Mouse (Mus musculus) limb, embryonic 11.5 days (tissue): ENCODE measurements around the gene Gigyf1. TPM values are rescaled to one million over a fixed set of nuclear protein-coding genes. Genes with fewer than 3 reads are reported as not detected.
A peak's percentile ranks its signal among the peaks of the same experiment; 100 is the strongest.

Source experiments
- ATAC-seq: fragments of 200-750 bp; cut with Nextera tagmentation; 2 replicates; pipeline ENCODE4 v1.8.0; 2017; ENCODE audit warnings: low read depth; ENCODE audit not compliant: insufficient number of reproducible peaks, low FRiP score, low TSS enrichment
- DNase-seq: peaks from one replicate; pipeline ENCODE4 v3.0.0-alpha.2; 2015; ENCODE audit warnings: low spot score
- H3K27ac ChIP-seq: fragments of 300-500 bp; sonication (generic); replicated peaks from 2 replicates; pipeline ENCODE4 v1.5.1; 2014; ENCODE audit warnings: low read depth, mild to moderate bottlenecking, low read length
- H3K27me3 ChIP-seq: fragments of 300-500 bp; sonication (generic); 2 replicates; pipeline ENCODE4 v1.6.1; 2014; ENCODE audit warnings: mild to moderate bottlenecking, low read length, mixed read lengths; ENCODE audit not compliant: control insufficient read depth, insufficient read depth
- H3K36me3 ChIP-seq: fragments of 300-500 bp; sonication (generic); 2 replicates; pipeline ENCODE4 v1.6.1; 2014; ENCODE audit warnings: mild to moderate bottlenecking, low read length, moderate library complexity, mixed read lengths; ENCODE audit not compliant: control insufficient read depth, insufficient read depth
- H3K4me1 ChIP-seq: fragments of 300-500 bp; sonication (generic); 2 replicates; pipeline ENCODE4 v1.6.1; 2014; ENCODE audit warnings: low read length, mixed read lengths; ENCODE audit not compliant: control insufficient read depth, insufficient read depth
- H3K4me2 ChIP-seq: fragments of 300-500 bp; sonication (generic); 2 replicates; pipeline ENCODE4 v1.6.1; 2014; ENCODE audit warnings: low read depth, mild to moderate bottlenecking, moderate library complexity; ENCODE audit not compliant: severe bottlenecking
- H3K4me3 ChIP-seq: fragments of 300-500 bp; sonication (generic); 2 replicates; pipeline ENCODE4 v1.5.1; 2014; ENCODE audit warnings: low read depth, low read length
- H3K9ac ChIP-seq: fragments of 300-500 bp; sonication (generic); 2 replicates; pipeline ENCODE4 v1.6.1; 2014; ENCODE audit warnings: mild to moderate bottlenecking, low read length
- H3K9me3 ChIP-seq: fragments of 300-500 bp; sonication (generic); 2 replicates; pipeline ENCODE4 v1.6.1; 2016; ENCODE audit warnings: low read length; ENCODE audit not compliant: control insufficient read depth
- WGBS: fragments of 180-500 bp; shearing (Covaris S2); extraction: QIAGEN DNeasy Blood & Tissue Kit; methylation state at CpG from one replicate; pipeline ENCODE4 v1.1.7; 2014; 5-methylcytosine and 5-hydroxymethylcytosine counted together
- polyA plus RNA-seq: library from polyadenylated mRNA; unstranded; fragments of >200 nt; fragmentation: Nextera tagmentation; extraction: Ambion mirVana; gene quantifications from 2 replicates; pipeline ENCODE4 v1.2.1, GENCODE M21; 2014

The Gigyf1 gene
- polyA plus RNA-seq, 1 experiment from 2014 or later, result 14.1 TPM

DNA sequence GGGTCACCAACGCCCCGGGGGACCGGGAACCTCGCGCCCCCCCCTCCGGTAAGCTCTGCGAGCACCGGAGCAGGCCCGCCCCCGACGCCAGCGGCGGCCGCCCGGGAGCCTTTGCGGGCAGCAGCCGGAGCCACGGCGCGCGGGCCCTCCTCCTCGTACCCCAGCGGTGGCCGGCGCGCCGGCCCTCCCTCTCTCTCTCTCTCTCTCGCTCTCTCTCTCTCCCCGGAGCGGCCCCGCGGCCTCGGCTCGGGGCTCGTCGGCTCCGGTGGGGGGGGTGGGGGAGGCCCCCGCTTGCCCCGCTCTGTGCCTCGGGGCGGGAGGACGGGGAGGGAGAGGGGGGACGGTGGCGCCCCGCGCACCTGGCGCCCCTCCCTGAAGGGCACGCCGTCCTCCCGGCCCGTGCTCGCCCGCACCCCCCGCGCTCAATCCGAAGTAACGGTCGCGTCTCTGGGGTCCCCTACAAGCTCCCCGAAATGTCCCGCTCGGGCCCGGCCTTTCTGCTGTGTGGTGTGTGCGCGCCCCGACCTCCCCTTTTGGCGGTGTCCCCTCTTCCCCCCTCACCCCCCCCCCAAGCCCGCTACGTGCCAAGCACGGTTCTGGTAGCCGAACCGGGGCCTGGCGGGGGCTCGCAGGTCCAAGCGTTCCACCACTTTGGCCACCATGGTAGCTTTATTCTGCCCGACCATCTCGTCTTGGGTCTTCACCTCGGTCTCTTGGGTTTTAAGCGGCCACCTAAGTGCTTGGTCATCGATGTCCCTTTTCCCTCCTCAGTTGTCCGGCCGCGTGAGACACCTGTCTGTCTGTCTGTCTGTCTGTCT, 7.6 kb upstream of the Gigyf1 start:
- Histone ChIP-seq H3K4me3 (peak overlapping the region; percentile 98), H3K4me1 (peaks cover 20% of the 10 kb centered on the region), H3K4me2 (peak overlapping the region; percentile 89), H3K9ac (peak overlapping the region; percentile 98), H3K27me3 (no peaks in the 10 kb centered on the region), H3K9me3 (no peaks in the 10 kb centered on the region), H3K27ac (peak overlapping the region; percentile 76), H3K36me3 (peaks cover 5% of the 10 kb centered on the region; the same call in 1 of the 2 replicates)
- WGBS, result 0% methylated on average over 42 of the region's 83 CpGs
- ATAC-seq (peak; percentile 44; the same call in 1 of the 2 replicates), DNase-seq (peak; percentile 44)

DNA sequence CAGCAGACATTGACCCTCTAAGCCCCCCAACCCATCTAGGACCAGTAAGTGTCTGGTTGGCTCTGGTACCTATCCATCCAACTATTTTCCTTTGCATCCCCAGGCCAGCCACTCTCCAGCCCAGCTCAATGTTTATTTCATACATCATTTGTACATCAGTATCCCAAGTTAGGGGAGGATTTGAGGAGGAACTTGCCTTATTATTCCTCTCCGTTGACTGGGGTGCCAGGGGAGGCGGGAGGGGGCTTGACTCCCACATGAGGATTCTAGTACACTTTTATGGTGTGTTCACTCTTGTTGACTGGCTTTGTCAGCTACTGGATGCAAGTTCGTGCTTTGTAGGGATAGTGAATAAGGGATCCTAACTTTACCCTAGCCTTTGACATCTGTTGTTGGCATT, 6.6 kb upstream of the Gigyf1 start:
- H3K4me1 ChIP-seq, result peaks cover 20% of the 10 kb centered on the region
- no peaks in the 10 kb centered on the region for H3K27me3 ChIP-seq
- peak overlapping the region; percentile 98 for H3K4me3 ChIP-seq
- H3K4me2 ChIP-seq, result peak overlapping the region; percentile 89
- ATAC-seq (no peak), DNase-seq (no peak)
- 70% methylated on average over 3 of the region's 3 CpGs for WGBS
- peaks cover 5% of the 10 kb centered on the region; the same call in 1 of the 2 replicates for H3K36me3 ChIP-seq
- H3K9me3 ChIP-seq, result no peaks in the 10 kb centered on the region
- peak overlapping the region; percentile 98 for H3K9ac ChIP-seq
- H3K27ac ChIP-seq, result no peak overlapping the region; the same call in 1 of the 2 replicates

DNA sequence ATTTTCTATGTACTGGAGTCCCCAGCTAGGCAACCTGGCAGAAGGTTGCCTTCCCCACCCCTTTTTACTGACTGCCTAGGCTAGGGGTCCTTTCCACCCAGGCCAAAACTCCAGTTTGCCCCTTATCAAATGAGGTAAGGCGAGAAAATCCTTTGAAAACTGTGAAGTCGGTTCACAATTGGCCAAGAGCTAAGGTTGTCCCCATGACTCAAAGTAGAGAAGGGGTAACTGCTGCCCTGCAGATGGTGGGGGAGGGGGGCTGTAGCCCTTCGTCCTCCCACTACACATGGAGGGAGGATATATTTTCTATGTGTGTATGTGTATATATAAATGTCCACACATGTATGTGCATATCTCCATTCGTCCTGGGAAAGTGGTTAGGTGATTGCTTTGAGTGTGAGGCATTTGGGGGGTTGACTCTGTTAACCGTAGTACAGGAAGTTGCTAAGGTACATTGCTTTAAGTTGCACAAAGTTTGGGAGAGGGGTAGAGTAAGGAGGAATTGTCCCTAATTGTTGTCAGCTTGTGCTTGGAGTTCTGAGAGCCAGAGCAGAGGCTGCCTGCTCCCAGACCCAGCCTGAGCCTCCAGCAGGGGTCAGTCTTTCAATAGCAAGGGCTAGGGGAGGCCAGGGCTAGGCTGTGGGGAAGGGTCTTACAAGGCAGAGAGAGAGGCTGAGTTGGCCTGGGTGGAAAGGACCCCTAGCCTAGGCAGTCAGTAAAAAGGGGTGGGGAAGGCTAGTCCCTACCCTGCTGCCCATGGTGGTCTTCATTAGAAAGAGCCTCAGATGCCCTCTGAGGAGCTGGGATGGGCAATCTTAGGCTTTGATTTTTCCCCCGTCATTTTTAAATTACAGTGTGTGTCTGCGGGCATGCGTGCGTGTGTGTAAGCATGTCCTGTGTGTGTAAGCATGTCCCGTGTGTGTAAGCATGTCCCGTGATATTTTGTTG, 5.2 kb upstream of the Gigyf1 start:
- Histone ChIP-seq H3K4me1 (peaks cover 20% of the 10 kb centered on the region), H3K9ac (no peak overlapping the region), H3K27me3 (no peaks in the 10 kb centered on the region), H3K36me3 (peaks cover 7% of the 10 kb centered on the region; the same call in 1 of the 2 replicates), H3K27ac (no peak overlapping the region), H3K4me3 (no peak overlapping the region), H3K4me2 (no peak overlapping the region), H3K9me3 (no peaks in the 10 kb centered on the region)
- ATAC-seq, result 0 out of 2 replicates have a peak, but pooled peaks have one; percentile 27
- WGBS, result 78% methylated on average over 11 of the region's 11 CpGs
- DNase-seq, result peak; percentile 77

- WGBS, result 90% methylated on average over 12 of the region's 12 CpGs
- H3K4me2 ChIP-seq, result no peak overlapping the region; the same call in 1 of the 2 replicates
- H3K36me3 ChIP-seq, result peaks cover 7% of the 10 kb centered on the region; the same call in 1 of the 2 replicates
- H3K27ac ChIP-seq, result no peak overlapping the region
- DNase-seq (no peak), ATAC-seq (no peak)
- no peak overlapping the region for H3K9ac ChIP-seq
- no peaks in the 10 kb centered on the region for H3K27me3 ChIP-seq
- H3K4me1 ChIP-seq, result peaks cover 20% of the 10 kb centered on the region
- H3K4me3 ChIP-seq, result no peak overlapping the region
- H3K9me3 ChIP-seq, result no peaks in the 10 kb centered on the region
Observed at GRCm38 (mm10) chr5:137513951-137514721, 4.2 kb upstream of the Gigyf1 start.

GRCm38 (mm10) chr5:137514811-137515210, 3.5 kb upstream of the Gigyf1 start:
- no peaks in the 10 kb centered on the region for H3K9me3 ChIP-seq
- DNase-seq (no peak), ATAC-seq (no peak)
- no peaks in the 10 kb centered on the region for H3K27me3 ChIP-seq
- H3K4me2 ChIP-seq, result no peak overlapping the region
- peaks cover 20% of the 10 kb centered on the region for H3K4me1 ChIP-seq
- H3K4me3 ChIP-seq, result no peak overlapping the region
- peaks cover 7% of the 10 kb centered on the region; the same call in 1 of the 2 replicates for H3K36me3 ChIP-seq
- no peak overlapping the region for H3K27ac ChIP-seq
- 95% methylated on average over 3 of the region's 3 CpGs for WGBS
- H3K9ac ChIP-seq, result no peak overlapping the region

DNA sequence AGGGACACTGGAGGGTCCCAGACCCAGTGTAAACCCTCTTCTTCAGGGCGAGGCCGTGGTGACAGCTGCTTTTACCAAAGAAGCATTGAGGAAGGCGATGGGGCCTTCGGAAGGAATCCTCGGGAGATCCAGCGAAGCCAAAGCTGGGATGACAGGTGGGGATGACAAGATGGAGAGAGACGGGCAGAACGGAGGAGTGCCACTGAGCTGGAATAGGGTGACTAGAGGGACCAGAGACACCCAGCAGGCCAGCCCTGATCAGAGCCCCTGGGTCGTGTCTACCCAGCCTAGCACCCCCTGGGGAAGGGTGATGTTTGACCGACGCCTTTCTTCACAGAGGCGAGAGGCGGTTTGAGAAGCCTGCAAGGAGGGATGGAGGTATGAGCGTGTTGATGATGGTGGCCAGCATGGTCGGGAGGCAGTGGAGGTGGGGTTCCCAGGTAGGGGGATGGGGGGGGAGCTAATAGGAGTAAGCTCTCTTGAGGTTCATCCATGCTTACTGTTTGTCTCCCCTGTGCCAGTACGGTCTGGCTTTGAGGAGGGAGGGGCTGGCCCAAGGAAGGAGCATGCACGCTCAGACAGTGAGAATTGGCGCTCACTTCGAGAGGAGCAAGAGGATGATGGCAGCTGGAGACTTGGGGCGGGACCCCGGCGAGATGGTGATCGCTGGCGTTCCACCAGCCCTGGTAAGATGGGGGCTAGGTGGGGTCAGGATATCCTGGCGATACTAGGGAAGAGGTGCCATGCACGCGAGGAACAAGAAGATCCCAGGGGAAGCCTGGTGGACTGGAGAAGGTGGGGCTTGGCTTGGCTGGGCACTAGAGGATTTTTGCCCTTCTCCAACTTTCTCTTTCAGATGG, 1.6 kb downstream of the Gigyf1 start:
- H3K36me3 ChIP-seq, result peaks cover 45% of the 10 kb centered on the region
- 92% methylated on average over 27 of the region's 27 CpGs for WGBS
- ATAC-seq (no peak), DNase-seq (no peak)
- no peak overlapping the region for H3K4me3 ChIP-seq
- no peak overlapping the region for H3K4me2 ChIP-seq
- no peaks in the 10 kb centered on the region for H3K9me3 ChIP-seq
- H3K9ac ChIP-seq, result no peak overlapping the region
- H3K4me1 ChIP-seq, result no peaks in the 10 kb centered on the region
- H3K27ac ChIP-seq, result no peak overlapping the region
- H3K27me3 ChIP-seq, result no peaks in the 10 kb centered on the region

GRCm38 (mm10) chr5:137521861-137522260, 3.5 kb downstream of the Gigyf1 start:
- Histone ChIP-seq H3K27me3 (no peaks in the 10 kb centered on the region), H3K27ac (no peak overlapping the region), H3K9ac (no peak overlapping the region), H3K36me3 (peaks cover 52% of the 10 kb centered on the region), H3K4me3 (no peak overlapping the region), H3K4me2 (no peak overlapping the region), H3K9me3 (no peaks in the 10 kb centered on the region), H3K4me1 (no peaks in the 10 kb centered on the region)
- DNase-seq (no peak), ATAC-seq (no peak)
- WGBS, result 84% methylated on average over 9 of the region's 9 CpGs
